Mouse (Mus musculus): ENCODE results near the gene Ikbke.

DNA sequence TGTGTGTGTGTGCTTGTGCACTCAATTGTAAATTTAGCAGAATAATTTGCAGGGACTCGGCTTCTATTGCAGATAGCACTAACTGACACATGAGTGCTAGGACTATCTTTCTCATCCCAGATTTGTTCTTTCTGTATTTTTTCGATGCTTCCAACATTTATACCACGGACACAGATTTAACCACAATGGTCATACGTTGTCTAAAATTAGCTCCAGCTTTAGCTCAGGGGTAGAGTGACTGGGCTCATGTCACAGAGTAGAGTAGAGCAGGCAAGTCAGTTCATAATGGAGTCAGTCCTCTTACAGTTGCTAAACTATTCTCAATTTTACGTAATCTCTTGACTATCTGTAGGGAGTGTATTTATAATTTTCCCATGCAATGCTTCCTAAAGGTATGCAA is 50.7 kb downstream of the Ikbke start:
- no peak for TF ChIP-seq CTCF (IDR thresholded peaks at IDR 0.05; ENCODE audit: extremely low read depth, insufficient read depth, insufficient read length, insufficient replicate concordance)
- TF ChIP-seq POLR2A (IDR thresholded peaks at IDR 0.05; ENCODE audit: low read depth, low read length): no peak
